In the genomic region with DNA sequence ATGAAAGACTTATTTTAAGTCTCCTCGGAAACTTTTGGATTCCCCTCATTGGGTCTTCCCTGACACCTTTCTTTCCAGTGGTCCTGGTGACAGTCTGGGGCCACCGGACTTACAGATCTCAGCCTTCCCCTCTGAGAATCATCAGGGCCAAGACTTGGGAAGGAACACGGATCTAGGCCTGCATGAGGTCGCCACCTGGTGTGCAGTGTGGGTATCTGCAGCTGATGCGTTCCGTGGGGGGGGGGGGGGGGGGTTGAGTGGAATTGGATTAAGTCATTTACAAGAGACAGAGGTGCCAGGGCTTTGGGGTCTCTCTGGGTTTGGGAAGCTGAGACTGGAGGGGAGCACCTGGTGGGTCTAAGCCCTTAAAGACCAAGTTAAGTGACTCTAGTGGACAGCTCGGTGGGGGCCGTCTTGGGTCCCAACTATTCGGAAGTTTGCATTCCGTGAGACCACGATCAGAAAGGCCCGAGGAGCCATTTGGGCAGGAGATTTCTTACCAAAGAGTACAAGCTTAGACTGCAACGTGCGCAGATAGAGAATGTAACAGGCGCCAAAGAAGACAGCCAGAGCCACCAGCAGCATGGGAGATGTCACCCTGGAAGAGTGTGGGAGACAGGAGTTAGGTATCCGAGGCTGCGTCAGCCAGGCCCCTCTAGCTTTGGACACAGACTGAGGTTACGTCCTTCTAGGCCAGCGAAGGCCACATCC, we compare ENCODE assay signal across 8 mouse cellular contexts. TPM values are rescaled to one million over a fixed set of nuclear protein-coding genes. Genes with fewer than 3 reads are reported as not detected.
A peak's percentile ranks its signal among the peaks of the same experiment; 100 is the strongest.
DNase-seq lines count a peak whose midpoint lies in the region; ATAC-seq and TF ChIP-seq lines count a peak whose summit lies in the region.

No protein-coding gene starts in this region.

- H3K9me3 ChIP-seq in heart, embryonic 16.5 days (replicated peaks; ENCODE audit: control insufficient read depth, low read length) = no peaks in the 10 kb centered on the region
- H3K9me3 ChIP-seq in stomach, postnatal 0 days (ENCODE audit: control insufficient read depth, low read length) = no peaks in the 10 kb centered on the region

- H3K36me3 ChIP-seq in heart, embryonic 16.5 days (ENCODE audit: control insufficient read depth, insufficient read depth) = peaks cover 8% of the 10 kb centered on the region
- H3K36me3 ChIP-seq in stomach, postnatal 0 days (ENCODE audit: control insufficient read depth, insufficient read depth, low read length) = peaks cover 6% of the 10 kb centered on the region

- peak overlapping the region; percentile 92 for H3K9ac ChIP-seq in heart, embryonic 16.5 days (ENCODE audit: low read length)
- peak overlapping the region; percentile 73; the same call in 1 of the 2 replicates for H3K9ac ChIP-seq in stomach, postnatal 0 days (ENCODE audit: low read length)

- H3K27me3 ChIP-seq in heart, embryonic 16.5 days (ENCODE audit: control insufficient read depth, insufficient read depth, low read length) = no peaks in the 10 kb centered on the region
- no peaks in the 10 kb centered on the region for H3K27me3 ChIP-seq in stomach, postnatal 0 days (ENCODE audit: control insufficient read depth, insufficient read depth, low read length)

- peak overlapping the region; percentile 88 for H3K4me3 ChIP-seq in heart, embryonic 16.5 days (ENCODE audit: low read length)
- H3K4me3 ChIP-seq in stomach, postnatal 0 days (ENCODE audit: low read depth, low read length) = peak overlapping the region; percentile 61

- TF ChIP-seq EP300 in stomach, postnatal 0 days (optimal IDR thresholded peaks at IDR 0.05) = no peak

- peak; percentile 84 for TF ChIP-seq CTCF in stomach, postnatal 0 days (IDR thresholded peaks at IDR 0.05; ENCODE audit: low read depth)

- H3K4me2 ChIP-seq in heart, embryonic 16.5 days (ENCODE audit: low read depth, low read length) = peak overlapping the region; percentile 76
- H3K4me2 ChIP-seq in stomach, postnatal 0 days (replicated peaks; ENCODE audit: low read depth) = peak overlapping the region; percentile 85

- H3K4me1 ChIP-seq in heart, embryonic 16.5 days (ENCODE audit: control insufficient read depth, insufficient read depth, low read length) = peaks cover 9% of the 10 kb centered on the region
- H3K4me1 ChIP-seq in stomach, postnatal 0 days (replicated peaks; ENCODE audit: control insufficient read depth, insufficient read depth) = no peaks in the 10 kb centered on the region

- WGBS in heart, embryonic 16.5 days = 8% methylated on average over 19 of the region's 19 CpGs
- WGBS in large intestine, adult 2 months = 7% methylated on average over 19 of the region's 19 CpGs
- 8% methylated on average over 19 of the region's 19 CpGs for WGBS in stomach, postnatal 0 days

- peak overlapping the region; percentile 92 for H3K27ac ChIP-seq in heart, embryonic 16.5 days (ENCODE audit: low read length)
- peak overlapping the region; percentile 94 for H3K27ac ChIP-seq in stomach, postnatal 0 days (replicated peaks)

- no peak; the same call in 1 of the 2 replicates for ATAC-seq in heart, embryonic 16.5 days (replicated peaks; ENCODE audit: extremely low read depth, insufficient read depth, low FRiP score)
- peak; percentile 15; the same call in 1 of the 2 replicates for ATAC-seq in megakaryocyte-erythroid progenitor cell, adult 5-6 weeks (replicated peaks; ENCODE audit: low FRiP score, low TSS enrichment, poor library complexity, severe bottlenecking)
- ATAC-seq in stomach, postnatal 0 days (ENCODE audit: low FRiP score, low TSS enrichment) = 0 out of 2 replicates have a peak, but pooled peaks have one; percentile 1

- DNase-seq in adrenal gland, adult 2 months = peak; percentile 41
- no peak for DNase-seq in adrenal gland, adult 8-10 months
- DNase-seq in Muller cell, postnatal 12 days (ENCODE audit: inconsistent ontology term) = peak; percentile 55
- DNase-seq in embryo, embryonic 11 days = peak; percentile 70
- DNase-seq in large intestine, adult 2 months (ENCODE audit: low read depth, low spot score) = peak; percentile 13
- DNase-seq in stomach, postnatal 0 days (ENCODE audit: low spot score) = peak; percentile 79

RNA-seq across cellular contexts. Expression of gene Rabac1, which starts 1.1 kb away (rescaled TPM):
- total RNA-seq in adrenal gland, adult 2 months (2021) = 100 to 1,000 TPM; 251 to 383 TPM
- polyA plus RNA-seq in adrenal gland, adult 2 months (2012; rRNA removed) = 735 and 788 TPM in 2 replicates
- total RNA-seq in adrenal gland, adult 8-10 months (2022) = 100 to 1,000 TPM; 343 to 403 (median 360) TPM
- 270 and 275 TPM in 2 replicates for polyA plus RNA-seq in heart, embryonic 16.5 days (2015; fragmentation: Nextera tagmentation; extraction: Ambion mirVana)
- 189 and 214 TPM in 2 replicates for polyA plus RNA-seq in large intestine, adult 2 months (2012; rRNA removed)
- 128 and 146 TPM in 2 replicates for total RNA-seq in megakaryocyte-erythroid progenitor cell, adult 5-6 weeks (2014; fragmentation: Nextera tagmentation)
- 38.0 and 103 TPM in 2 replicates for total RNA-seq in megakaryocyte-erythroid progenitor cell, adult 5-6 weeks (2017)
- polyA plus RNA-seq in stomach, postnatal 0 days (2015; fragmentation: Nextera tagmentation; extraction: Ambion mirVana) = 290 and 293 TPM in 2 replicates

RNA-seq across cellular contexts. Expression of gene Gm4881, which starts 27.1 kb away (rescaled TPM):
- total RNA-seq in adrenal gland, adult 2 months (2021) = not detected
- polyA plus RNA-seq in adrenal gland, adult 2 months (2012; rRNA removed) = not detected in 2 replicates
- not detected for total RNA-seq in adrenal gland, adult 8-10 months (2022)
- polyA plus RNA-seq in heart, embryonic 16.5 days (2015; fragmentation: Nextera tagmentation; extraction: Ambion mirVana) = not detected in 2 replicates
- polyA plus RNA-seq in large intestine, adult 2 months (2012; rRNA removed) = not detected in 2 replicates
- total RNA-seq in megakaryocyte-erythroid progenitor cell, adult 5-6 weeks (2014; fragmentation: Nextera tagmentation) = not detected in 2 replicates
- total RNA-seq in megakaryocyte-erythroid progenitor cell, adult 5-6 weeks (2017) = not detected in 2 replicates
- not detected in 2 replicates for polyA plus RNA-seq in stomach, postnatal 0 days (2015; fragmentation: Nextera tagmentation; extraction: Ambion mirVana)

RNA-seq across cellular contexts. Expression of gene Atp1a3, which starts 34.3 kb away (rescaled TPM):
- total RNA-seq in adrenal gland, adult 2 months (2021) = 100 to 1,000 TPM in 1 of 2 experiments, 10 to 100 TPM in 1; 59.1 to 147 TPM
- polyA plus RNA-seq in adrenal gland, adult 2 months (2012; rRNA removed) = 115 and 153 TPM in 2 replicates
- 100 to 1,000 TPM in 2 of 4 experiments, 10 to 100 TPM in 2; 46.3 to 149 (median 91.8) TPM for total RNA-seq in adrenal gland, adult 8-10 months (2022)
- polyA plus RNA-seq in heart, embryonic 16.5 days (2015; fragmentation: Nextera tagmentation; extraction: Ambion mirVana) = 0.32 and 0.66 TPM in 2 replicates
- polyA plus RNA-seq in large intestine, adult 2 months (2012; rRNA removed) = 1.8 and 3.3 TPM in 2 replicates
- not detected in 2 replicates for total RNA-seq in megakaryocyte-erythroid progenitor cell, adult 5-6 weeks (2014; fragmentation: Nextera tagmentation)
- total RNA-seq in megakaryocyte-erythroid progenitor cell, adult 5-6 weeks (2017) = 0.75 TPM in 1 of 2 replicates, not detected in the other
- 1.6 and 2.4 TPM in 2 replicates for polyA plus RNA-seq in stomach, postnatal 0 days (2015; fragmentation: Nextera tagmentation; extraction: Ambion mirVana)

Comparison
In these comparisons a context has a peak if more than half of its experiments do, and no peak if none do; other contexts are left out.
1. RNA of gene Atp1a3, which starts 34.3 kb away (polyA plus RNA-seq): 115 to 153 TPM in adrenal gland, adult 2 months; 1.8 to 3.3 TPM in large intestine, adult 2 months, 1.6 to 2.4 TPM in stomach, postnatal 0 days and 0.32 to 0.66 TPM in heart, embryonic 16.5 days; every median in the first group is over 10 times any median in the second.